Mouse (Mus musculus): ENCODE results near the gene Rtl4. TPM values are rescaled to one million over a fixed set of nuclear protein-coding genes. Genes with fewer than 3 reads are reported as not detected.

Rtl4 gene
- total RNA-seq (2014; fragmentation: Nextera tagmentation) (not detected in 2 replicates), total RNA-seq (2017) (not detected in 2 replicates)

DNA sequence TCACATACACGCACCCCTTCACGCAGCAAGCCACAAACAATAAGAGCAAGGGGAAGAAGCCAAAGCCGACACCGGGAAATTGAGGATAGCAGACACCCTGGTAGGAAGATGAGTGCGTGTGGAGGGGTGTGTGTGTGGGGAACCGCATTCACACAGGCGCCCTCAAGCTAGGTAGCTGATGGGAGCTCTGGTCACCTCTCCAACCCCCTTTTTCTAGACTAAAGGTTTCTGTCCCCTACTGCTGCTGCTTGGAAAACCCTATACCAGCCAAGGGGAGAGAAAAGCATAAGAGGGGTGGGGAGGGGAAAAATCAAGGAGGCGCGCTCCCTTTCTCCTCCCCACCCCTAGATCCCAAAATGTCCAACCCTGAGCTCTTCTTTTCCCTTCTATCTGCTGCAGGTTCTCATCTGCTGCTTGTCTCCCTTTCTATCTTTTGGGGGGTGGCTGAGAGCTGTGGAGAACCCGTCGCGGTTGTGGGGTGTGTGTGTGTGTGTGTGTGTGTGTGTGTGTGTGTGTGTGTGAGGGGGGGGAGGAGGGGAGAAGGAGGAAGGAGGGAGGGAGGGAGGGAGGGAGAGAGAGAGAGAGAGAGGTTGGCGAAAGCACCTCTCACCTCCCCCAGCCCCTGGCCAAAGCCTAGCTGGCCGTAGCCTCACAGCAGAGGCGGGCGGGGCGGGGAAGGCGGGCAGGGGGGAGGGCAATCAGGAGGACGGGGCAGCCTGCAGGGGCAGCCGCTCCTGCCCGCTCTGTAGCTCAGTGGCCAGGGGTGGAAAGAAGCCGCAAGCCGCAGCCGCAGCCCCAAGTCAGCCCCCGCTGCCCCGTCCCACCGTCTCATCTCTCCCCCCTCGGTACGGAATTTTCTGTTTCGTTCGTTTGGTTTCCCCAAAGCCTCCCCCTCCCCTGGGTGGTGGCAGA is at the start of gene Rtl4:
Rtl4 (plus strand) TSS at position 701 of the 912 bp plus-strand sequence.
- ATAC-seq (replicated peaks; ENCODE audit: low FRiP score, low TSS enrichment, poor library complexity, severe bottlenecking), result peak; percentile 42

DNA sequence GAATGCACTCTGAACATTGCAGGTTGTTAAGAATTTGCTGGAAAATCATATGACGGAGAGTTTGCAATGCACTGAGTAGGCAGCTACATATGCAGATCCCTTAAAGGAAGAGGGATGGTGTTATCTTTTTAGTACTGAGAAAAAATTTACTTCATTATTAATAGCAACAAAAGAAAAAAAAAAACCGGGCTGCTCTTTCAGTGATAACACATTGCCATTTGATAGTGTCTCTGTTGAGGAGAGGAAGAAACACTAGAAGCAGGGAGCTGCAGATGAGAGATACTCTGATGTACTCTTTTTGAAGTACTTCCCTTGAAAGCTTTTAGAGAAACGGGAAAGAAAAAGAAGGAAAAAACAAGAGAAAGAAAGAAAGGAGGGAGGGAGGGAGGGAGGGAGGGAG is 44.0 kb upstream of the Rtl4 start:
- ATAC-seq (replicated peaks; ENCODE audit: low FRiP score, low TSS enrichment, poor library complexity, severe bottlenecking), result no peak

DNA sequence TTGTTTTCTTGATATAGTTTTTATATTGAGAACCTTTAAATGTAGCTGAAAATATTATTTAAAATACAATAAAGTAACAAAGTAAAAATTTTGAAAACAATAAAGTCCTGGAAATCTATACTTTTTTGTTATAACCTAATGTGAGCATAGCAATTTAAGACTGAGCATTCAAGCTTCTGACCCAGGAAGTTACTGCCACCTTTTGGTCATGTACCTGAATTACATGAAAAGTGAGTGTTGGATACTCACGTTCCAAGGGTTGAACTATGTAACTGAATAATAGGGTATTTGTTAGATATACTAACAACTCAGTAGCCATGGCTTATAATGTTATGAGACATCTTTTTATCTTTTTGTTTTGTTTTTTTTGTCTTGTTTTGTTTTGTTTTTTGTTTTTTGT is 43.3 kb upstream of the Rtl4 start:
- ATAC-seq (replicated peaks; ENCODE audit: low FRiP score, low TSS enrichment, poor library complexity, severe bottlenecking), result 0 out of 2 replicates have a peak, but pooled peaks have one; percentile 65

DNA sequence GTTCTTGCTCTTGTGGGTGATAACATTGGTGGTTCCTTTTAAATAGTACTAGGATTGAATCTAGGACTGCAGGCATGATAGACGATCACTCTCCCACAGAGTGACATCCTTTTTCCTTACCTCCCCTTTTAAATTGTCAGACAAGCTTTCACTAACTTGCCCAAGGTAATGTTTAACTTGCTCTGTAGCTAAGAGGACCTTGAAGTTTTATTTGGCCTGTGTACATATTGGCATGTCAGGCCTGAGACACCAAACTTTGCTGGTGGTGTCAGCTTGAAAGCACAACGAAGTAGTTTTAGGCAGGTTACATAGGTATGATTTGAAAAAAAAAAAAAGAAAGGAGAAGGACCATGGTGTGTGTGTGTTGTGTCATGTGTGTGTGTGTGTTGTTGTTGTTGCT is 36.5 kb upstream of the Rtl4 start:
- no peak for ATAC-seq (replicated peaks; ENCODE audit: low FRiP score, low TSS enrichment, poor library complexity, severe bottlenecking)

DNA sequence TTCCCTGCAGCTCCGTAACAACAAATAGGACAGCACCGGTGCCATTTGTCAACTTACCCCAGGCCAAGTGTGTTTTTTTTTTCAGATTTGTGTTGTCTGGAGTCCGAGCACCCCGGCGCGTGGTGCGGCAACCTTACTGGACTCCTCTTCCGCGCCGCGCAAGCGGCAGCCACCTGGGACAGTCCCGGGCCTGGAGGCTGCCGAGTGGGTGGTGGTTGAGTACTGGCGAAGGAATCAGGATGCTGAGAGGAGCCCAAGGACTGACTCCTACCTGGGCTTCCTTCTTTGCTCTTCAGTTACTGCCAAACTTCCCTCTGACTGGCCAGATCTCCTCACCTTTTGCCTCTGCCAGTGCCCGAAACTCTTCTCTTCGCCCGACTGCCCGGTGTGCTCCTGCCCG is 965 bp upstream of the Rtl4 start:
- no peak for ATAC-seq (replicated peaks; ENCODE audit: low FRiP score, low TSS enrichment, poor library complexity, severe bottlenecking)

DNA sequence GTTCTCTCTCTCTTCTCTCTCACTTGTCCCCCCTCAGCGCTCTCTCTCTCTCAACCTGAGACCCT is 733 bp upstream of the Rtl4 start, which contains the start of gene Trpc5:
Trpc5 (minus strand) TSS at position 39 of the 65 bp plus-strand sequence.
- no peak for ATAC-seq (replicated peaks; ENCODE audit: low FRiP score, low TSS enrichment, poor library complexity, severe bottlenecking)

DNA sequence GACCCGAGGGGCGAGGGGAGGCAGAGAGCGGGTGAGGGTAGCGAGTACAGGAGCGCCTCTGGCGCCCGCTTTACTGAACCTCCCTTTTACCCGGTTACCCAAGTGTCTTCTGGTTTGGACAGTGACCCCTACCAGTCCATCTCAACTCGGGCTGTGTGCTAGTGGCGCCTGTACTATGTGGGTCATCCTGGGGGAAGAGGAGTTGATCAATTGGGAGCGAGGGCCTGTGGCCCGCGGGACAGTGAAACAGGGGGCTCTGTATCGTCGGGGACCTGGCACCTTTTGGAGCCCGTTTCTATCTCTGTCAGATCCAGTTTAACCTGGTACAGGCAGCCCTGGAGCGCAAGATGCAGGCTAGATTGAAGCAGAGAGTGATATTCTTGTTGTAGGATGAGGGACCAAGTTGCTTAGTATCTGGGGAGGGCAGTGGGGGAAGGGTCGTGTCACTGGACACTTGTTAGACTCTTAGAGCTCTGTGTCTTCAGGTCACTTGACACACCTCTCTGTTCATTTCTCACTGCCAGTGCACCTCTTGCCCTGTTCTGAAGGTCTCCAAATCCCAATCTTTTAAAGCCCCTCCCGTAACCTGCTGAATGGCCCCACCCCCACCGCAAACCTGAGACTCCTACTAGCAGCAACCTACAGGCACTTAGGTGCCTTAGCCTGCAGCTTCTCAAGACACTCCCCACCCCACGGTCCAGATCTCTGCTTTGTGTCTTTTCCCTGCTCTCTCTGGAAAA is 582 bp downstream of the Rtl4 start:
- ATAC-seq (replicated peaks; ENCODE audit: low FRiP score, low TSS enrichment, poor library complexity, severe bottlenecking), result peak; percentile 64

DNA sequence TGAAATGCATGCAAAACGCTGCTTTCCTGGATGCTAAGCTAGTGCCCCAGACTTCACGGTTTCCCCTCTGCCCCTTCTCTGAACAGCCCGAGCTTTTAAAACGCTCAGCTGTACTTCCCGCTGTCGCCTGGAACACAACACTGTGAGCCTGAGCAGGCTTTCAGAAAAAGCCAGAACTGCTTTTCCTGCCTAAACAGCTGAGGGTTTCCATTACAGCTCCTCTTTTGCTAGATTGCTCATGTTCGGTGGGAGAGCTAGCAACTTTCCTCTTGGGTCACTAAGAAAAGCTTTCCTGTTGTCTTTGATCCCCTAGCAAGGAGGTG is 1.1 kb downstream of the Rtl4 start:
- 0 out of 2 replicates have a peak, but pooled peaks have one; percentile 25 for ATAC-seq (replicated peaks; ENCODE audit: low FRiP score, low TSS enrichment, poor library complexity, severe bottlenecking)

DNA sequence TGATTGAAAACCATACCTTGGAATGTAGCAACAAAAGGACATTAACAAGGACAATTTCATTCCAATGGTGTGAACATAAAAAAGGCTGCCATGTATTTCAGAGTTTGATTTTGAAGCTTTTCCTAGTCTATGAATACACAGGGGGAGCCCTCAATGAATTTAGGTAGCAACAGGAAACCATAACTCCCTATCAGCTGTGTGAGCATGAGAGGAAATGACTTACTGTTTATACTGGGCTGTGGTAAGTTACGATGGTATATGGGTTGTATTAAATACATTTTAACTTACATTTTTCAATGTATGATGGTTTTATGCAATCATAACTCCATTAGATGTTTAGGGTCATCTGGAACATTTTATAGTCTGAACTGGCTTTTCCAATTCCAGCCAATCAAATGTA is 27.6 kb downstream of the Rtl4 start:
- no peak for ATAC-seq (replicated peaks; ENCODE audit: low FRiP score, low TSS enrichment, poor library complexity, severe bottlenecking)

DNA sequence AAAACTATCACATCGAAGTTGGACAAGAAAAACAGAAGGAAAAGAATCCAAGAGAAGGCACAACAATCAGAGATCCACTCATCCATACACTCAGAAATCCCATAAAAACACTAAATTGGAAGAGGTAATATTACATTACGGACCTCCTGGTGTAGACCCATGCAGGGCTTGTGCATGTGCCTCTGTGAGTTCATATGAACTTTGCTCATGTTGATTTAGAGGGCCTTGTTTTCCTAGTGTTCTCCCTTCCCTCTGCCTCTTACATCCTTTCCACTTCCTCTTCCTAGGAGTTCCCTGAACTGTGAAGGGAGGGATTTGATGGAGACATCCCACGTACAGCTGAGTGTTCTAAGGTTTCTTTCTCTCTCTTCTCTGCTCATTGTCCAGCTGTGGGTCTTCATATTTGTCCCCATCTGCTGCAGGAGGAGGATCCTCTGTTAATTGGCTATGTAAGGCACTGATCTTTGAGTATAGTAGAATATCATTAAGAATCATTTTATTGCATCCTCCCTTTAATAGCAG is 58.9 kb downstream of the Rtl4 start:
- no peak for ATAC-seq (replicated peaks; ENCODE audit: low FRiP score, low TSS enrichment, poor library complexity, severe bottlenecking)

DNA sequence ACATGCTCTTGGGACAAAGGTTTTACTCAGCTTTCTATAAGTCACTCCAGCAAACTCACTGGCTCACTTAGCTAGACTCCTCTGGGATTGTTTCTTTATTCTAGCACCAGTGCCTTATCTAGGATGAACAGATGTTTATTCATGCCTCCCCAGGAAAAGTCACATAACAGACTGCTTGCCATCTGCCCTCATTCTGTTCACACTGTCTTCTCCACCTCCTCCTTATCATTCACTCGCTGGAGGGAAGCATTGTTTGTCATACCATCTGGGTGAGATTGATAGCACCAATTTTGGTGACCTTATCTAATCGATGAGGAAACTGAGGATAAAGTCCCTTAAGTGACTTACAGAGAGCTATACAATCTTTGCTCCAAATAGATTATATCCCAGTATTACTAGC is 298.3 kb downstream of the Rtl4 start:
- ATAC-seq (replicated peaks; ENCODE audit: low FRiP score, low TSS enrichment, poor library complexity, severe bottlenecking), result peak; percentile 87

DNA sequence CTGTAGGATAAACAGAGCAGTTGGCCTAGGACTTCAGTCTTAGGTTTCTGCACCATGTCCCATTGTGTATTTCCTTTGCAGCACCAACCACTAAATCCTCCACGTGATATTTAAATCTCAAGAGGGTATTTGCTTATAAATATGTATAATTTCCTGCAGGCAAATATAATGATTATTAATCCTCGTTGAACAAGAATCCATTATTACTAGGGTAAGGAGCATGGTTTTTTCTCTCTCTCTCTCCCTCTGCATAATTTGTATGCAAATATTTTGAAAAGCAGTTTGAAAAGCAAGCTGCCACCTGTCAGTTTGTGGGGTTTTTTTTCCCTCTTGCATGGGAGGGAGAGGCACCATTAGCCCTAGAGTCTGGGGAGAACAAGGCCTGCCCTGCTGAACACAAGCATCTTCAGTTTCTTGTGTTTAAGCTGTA is 376.8 kb downstream of the Rtl4 start:
- ATAC-seq (replicated peaks; ENCODE audit: low FRiP score, low TSS enrichment, poor library complexity, severe bottlenecking), result no peak

DNA sequence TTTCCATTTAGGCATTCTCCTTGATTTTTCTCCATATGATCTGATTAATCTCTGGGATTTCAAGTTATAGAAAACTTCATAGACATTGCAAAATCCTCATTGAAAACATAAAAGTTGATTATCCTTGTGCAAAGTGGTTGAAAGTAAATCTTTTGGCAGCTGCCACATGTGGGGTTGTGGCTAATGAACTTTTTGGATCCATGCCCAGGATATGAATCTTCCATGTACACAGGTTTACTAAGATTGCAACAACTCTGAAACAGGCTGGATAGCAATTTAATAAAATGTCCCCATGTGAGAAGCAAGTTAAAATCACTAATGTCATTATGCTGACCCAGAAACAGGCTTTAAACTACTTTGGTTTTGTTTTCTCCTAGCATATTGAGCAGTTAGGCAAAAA is 401.1 kb downstream of the Rtl4 start:
- ATAC-seq (replicated peaks; ENCODE audit: low FRiP score, low TSS enrichment, poor library complexity, severe bottlenecking), result no peak

DNA sequence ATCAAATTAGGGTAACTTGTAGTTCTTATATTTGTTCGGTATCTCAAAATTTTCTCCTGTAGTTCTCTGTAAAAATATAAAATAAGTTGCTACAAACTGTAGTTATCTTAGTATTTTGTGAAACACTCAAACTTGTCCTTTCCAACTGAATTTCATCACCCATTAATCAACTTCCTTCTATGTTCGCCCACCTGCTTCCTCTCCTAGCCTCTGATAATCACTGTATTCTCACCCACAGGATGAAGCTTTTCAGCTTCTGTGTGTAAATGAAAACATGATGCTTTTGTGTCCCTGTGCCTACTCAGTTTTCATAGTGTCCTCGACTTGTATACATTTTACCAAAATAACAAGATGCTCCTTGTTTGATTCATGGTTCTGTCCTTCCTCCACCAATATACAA is 401.7 kb downstream of the Rtl4 start:
- ATAC-seq (replicated peaks; ENCODE audit: low FRiP score, low TSS enrichment, poor library complexity, severe bottlenecking), result no peak

DNA sequence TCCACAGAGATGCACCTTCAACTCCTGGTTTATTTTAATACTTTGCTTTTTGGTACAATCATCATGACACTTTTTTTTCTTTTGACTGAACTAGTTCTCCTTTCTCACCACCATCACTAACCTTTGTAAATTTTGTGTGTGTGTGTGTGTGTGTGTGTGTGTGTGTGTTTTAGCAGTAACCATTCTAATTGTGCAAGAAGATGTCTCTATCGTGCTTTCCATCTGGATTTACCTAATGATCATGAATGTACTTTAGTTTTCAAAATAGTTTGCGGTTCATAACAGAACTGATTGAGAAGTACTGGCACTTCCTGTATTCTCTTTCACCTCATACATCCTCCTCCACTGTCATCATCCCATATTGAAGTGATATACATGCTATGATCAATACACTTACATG is 402.3 kb downstream of the Rtl4 start:
- no peak for ATAC-seq (replicated peaks; ENCODE audit: low FRiP score, low TSS enrichment, poor library complexity, severe bottlenecking)

Other genes starting within 250 kb of the Rtl4 start
- gene Trpc5os, start 232.3 kb upstream of the Rtl4 start, total RNA-seq (2014; fragmentation: Nextera tagmentation), result 0.22 TPM in 1 of 2 replicates, not detected in the other
- gene Trpc5os, start 232.3 kb upstream of the Rtl4 start, total RNA-seq (2017), result not detected in 2 replicates
- gene Trpc5, start 727 bp upstream of the Rtl4 start, total RNA-seq (2014; fragmentation: Nextera tagmentation), result not detected in 2 replicates
- gene Trpc5, start 727 bp upstream of the Rtl4 start, total RNA-seq (2017), result not detected in 2 replicates